Mouse (Mus musculus) kidney, adult 2 months (tissue): ENCODE data around the gene Tmbim7. TPM values are rescaled to one million over a fixed set of nuclear protein-coding genes. Genes with fewer than 3 reads are reported as not detected.

ENCODE experiments used
- DNase-seq: peaks from one replicate; pipeline ENCODE4 v3.0.0; 2021
- H3K27ac ChIP-seq: fragments of 200-500 bp; 2 replicates; pipeline ENCODE4 v1.5.1; 2012; ENCODE audit warnings: low read depth, low read length, control low read depth, inconsistent platforms; ENCODE audit not compliant: insufficient read depth
- H3K27me3 ChIP-seq: fragments of 200-500 bp; replicated peaks from 2 replicates; pipeline ENCODE4 v1.6.1; 2012; ENCODE audit warnings: mild to moderate bottlenecking, moderate library complexity, low read length, inconsistent platforms; ENCODE audit not compliant: control insufficient read depth, insufficient read depth
- H3K36me3 ChIP-seq: fragments of 200-500 bp; 2 replicates; pipeline ENCODE4 v1.6.1; 2012; ENCODE audit warnings: mild to moderate bottlenecking, moderate library complexity, low read length, inconsistent platforms; ENCODE audit not compliant: control insufficient read depth, insufficient read depth
- H3K4me1 ChIP-seq: fragments of 200-500 bp; 2 replicates; pipeline ENCODE4 v1.6.1; 2011; ENCODE audit warnings: low read length; ENCODE audit not compliant: control insufficient read depth, insufficient read depth
- H3K4me3 ChIP-seq: fragments of 200-500 bp; 2 replicates; pipeline ENCODE4 v1.5.1; 2011; ENCODE audit warnings: mild to moderate bottlenecking, low read depth, low read length, control low read depth; ENCODE audit not compliant: insufficient read depth
- CTCF ChIP-seq: fragments of 200-500 bp; conservative IDR thresholded peaks from 2 replicates; pipeline ENCODE4 v1.5.1; 2011; ENCODE audit warnings: low read depth, mild to moderate bottlenecking, control low read depth, low read length, moderate library complexity, mixed read lengths; ENCODE audit not compliant: insufficient read depth, insufficient read length
- POLR2A ChIP-seq: fragments of 200-500 bp; IDR thresholded peaks from one replicate; pipeline ENCODE4 v1.6.1; 2011; ENCODE audit warnings: low read depth, low read length, control low read depth
- WGBS: fragments of 180-500 bp; shearing (Covaris S2); methylation state at CpG from one replicate; pipeline ENCODE4 v1.1.7; 2018; 5-methylcytosine and 5-hydroxymethylcytosine counted together
- polyA plus RNA-seq: library from polyadenylated mRNA; depleted of rRNA; stranded (reverse); fragments of >200 nt; gene quantifications from 2 replicates; pipeline ENCODE4 v1.2.3, GENCODE M21; 2012

Gene Tmbim7
- polyA plus RNA-seq, 1 experiment = not detected

- no peaks in the 10 kb centered on the region for H3K27me3 ChIP-seq
- DNase-seq = no peak
- H3K4me1 ChIP-seq = no peaks in the 10 kb centered on the region
- H3K27ac ChIP-seq = no peak overlapping the region
- TF ChIP-seq CTCF (no peak), POLR2A (no peak)
- H3K4me3 ChIP-seq = no peak overlapping the region
- peaks cover 7% of the 10 kb centered on the region; the same call in 1 of the 2 replicates for H3K36me3 ChIP-seq
- 76% methylated on average over 3 of the region's 3 CpGs for WGBS
Observed at GRCm38 (mm10) chr5:3696031-3696430, 45.0 kb downstream of the Tmbim7 start.

GRCm38 (mm10) chr5:3700025-3700424 lies 49.0 kb downstream of the Tmbim7 start:
- DNase-seq = no peak
- Histone ChIP-seq H3K4me3 (no peak overlapping the region), H3K27ac (no peak overlapping the region), H3K27me3 (no peaks in the 10 kb centered on the region), H3K4me1 (no peaks in the 10 kb centered on the region), H3K36me3 (peaks cover 3% of the 10 kb centered on the region; the same call in 1 of the 2 replicates)
- WGBS = 85% methylated on average over 5 of the region's 5 CpGs
- TF ChIP-seq POLR2A (no peak), CTCF (no peak)

DNA sequence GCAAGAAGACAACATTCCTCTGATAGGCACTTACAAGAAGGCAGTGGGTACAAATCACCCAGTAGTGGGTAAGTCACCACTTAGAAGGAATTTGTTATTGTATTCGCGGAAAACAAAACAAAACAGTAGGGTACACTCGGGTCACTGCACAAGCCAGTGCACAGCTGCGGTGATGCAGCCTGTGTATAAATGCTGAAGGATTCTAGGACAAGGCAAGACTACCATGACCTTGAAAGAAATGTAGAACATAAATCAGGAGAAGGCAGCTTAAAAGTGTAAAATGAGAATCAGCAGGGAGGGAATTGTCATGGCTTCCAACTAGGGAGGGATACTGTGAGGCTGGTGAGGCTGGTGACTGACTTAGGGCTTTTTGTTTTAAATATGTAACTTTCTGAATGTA lies 51.2 kb downstream of the Tmbim7 start:
- H3K27me3 ChIP-seq = no peaks in the 10 kb centered on the region
- no peak overlapping the region for H3K27ac ChIP-seq
- no peaks in the 10 kb centered on the region; the same call in 1 of the 2 replicates for H3K36me3 ChIP-seq
- DNase-seq = no peak
- H3K4me3 ChIP-seq = no peak overlapping the region
- WGBS = 38% methylated on average over 4 of the region's 4 CpGs
- TF ChIP-seq CTCF = no peak
- TF ChIP-seq POLR2A = no peak
- H3K4me1 ChIP-seq = no peaks in the 10 kb centered on the region

GRCm38 (mm10) chr5:3715800-3716199 lies 64.8 kb downstream of the Tmbim7 start:
- Histone ChIP-seq H3K27me3 (no peaks in the 10 kb centered on the region), H3K4me3 (no peak overlapping the region), H3K4me1 (no peaks in the 10 kb centered on the region), H3K36me3 (peaks cover 5% of the 10 kb centered on the region), H3K27ac (no peak overlapping the region)
- TF ChIP-seq POLR2A (no peak), CTCF (no peak)
- no peak for DNase-seq
- WGBS = 98% methylated on average over 5 of the region's 5 CpGs

DNA sequence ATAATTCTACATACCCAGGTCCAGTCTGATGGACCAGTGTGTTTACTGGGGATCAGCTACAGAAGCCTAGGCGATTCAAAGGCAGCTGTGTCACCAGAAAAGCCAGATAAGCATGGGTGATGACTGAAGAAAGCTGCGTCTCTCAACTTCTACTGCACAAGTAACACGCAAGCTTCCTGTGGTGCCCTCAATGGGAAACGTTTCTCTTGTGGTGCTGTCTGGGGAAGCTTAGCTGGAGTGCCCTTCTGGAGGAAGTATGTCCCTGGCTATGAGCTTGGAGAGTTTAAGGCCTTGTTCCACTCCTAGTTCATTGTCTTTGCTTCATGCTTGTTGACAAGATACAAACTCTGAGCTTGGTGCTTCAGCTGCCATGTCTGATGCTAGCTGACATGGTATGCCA lies 68.4 kb downstream of the Tmbim7 start:
- Histone ChIP-seq H3K4me1 (no peaks in the 10 kb centered on the region), H3K36me3 (peaks cover 10% of the 10 kb centered on the region), H3K27ac (no peak overlapping the region), H3K27me3 (no peaks in the 10 kb centered on the region), H3K4me3 (no peak overlapping the region)
- TF ChIP-seq CTCF (no peak), POLR2A (no peak)
- WGBS = 95% methylated on average over 4 of the region's 4 CpGs
- no peak for DNase-seq

- no peaks in the 10 kb centered on the region for H3K27me3 ChIP-seq
- no peak overlapping the region for H3K4me3 ChIP-seq
- H3K4me1 ChIP-seq = no peaks in the 10 kb centered on the region
- H3K36me3 ChIP-seq = peaks cover 10% of the 10 kb centered on the region
- DNase-seq = no peak
- no peak overlapping the region for H3K27ac ChIP-seq
- TF ChIP-seq POLR2A (no peak), CTCF (no peak)
- WGBS = 94% methylated on average over 2 of the region's 2 CpGs
Observed at GRCm38 (mm10) chr5:3722873-3723272, 71.9 kb downstream of the Tmbim7 start.

DNA sequence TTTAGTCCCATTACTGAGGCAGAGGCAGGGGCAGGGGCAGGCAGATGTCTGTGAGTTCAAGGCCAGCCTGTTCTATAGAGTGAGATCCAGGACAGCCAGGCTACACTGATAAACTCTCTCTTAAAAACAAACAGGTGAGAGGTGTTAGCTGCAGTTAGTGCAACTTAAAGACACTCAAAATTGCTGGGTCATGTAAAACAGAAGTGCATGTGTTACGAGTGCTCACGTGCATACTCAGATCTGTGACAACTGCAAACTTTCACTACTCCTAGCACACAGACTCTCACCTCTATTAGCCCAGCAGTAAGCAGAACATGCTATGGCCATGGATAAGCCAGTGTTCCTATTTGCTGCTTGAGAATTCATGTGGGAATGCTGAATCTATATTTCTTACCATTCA lies 72.4 kb downstream of the Tmbim7 start:
- H3K36me3 ChIP-seq = peaks cover 10% of the 10 kb centered on the region
- no peak for DNase-seq
- H3K4me3 ChIP-seq = no peak overlapping the region
- no peak overlapping the region for H3K27ac ChIP-seq
- 92% methylated on average over 2 of the region's 2 CpGs for WGBS
- no peak for TF ChIP-seq POLR2A
- TF ChIP-seq CTCF = no peak
- no peaks in the 10 kb centered on the region for H3K27me3 ChIP-seq
- H3K4me1 ChIP-seq = no peaks in the 10 kb centered on the region

DNA sequence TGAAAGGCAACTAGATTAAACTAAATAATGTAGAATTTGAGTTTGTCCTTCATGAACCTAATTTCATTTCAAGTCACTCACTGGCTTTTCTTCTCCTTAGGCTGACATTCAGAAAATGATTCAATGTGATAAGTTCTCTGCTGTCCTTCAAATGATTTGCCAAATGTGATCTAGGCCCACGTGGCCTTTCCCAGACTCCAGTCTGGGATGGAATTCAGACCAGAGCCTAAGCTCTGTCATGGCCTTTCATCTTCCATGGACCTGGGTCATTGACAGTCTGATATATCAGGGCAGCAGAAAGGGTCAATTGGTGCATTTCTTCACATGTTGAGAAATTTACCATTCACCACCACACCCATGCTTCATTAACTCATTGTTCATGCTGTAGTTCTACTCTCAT lies 74.5 kb downstream of the Tmbim7 start:
- WGBS = 87% methylated on average over 1 of the region's 1 CpGs
- DNase-seq = no peak
- Histone ChIP-seq H3K36me3 (peaks cover 10% of the 10 kb centered on the region; the same call in 1 of the 2 replicates), H3K4me1 (no peaks in the 10 kb centered on the region), H3K4me3 (no peak overlapping the region), H3K27me3 (no peaks in the 10 kb centered on the region), H3K27ac (no peak overlapping the region)
- TF ChIP-seq CTCF = no peak
- no peak for TF ChIP-seq POLR2A
